Mouse (Mus musculus): ENCODE results near the gene Polg2. TPM values are rescaled to one million over a fixed set of nuclear protein-coding genes. Genes with fewer than 3 reads are reported as not detected.
"Not testable (repeated sequence)": the region's sequence is repeated elsewhere in the genome, so short reads cannot be mapped to it uniquely, and the experiment has no call there.

The Polg2 gene
- total RNA-seq, 2 experiments from 2014 or later, result 3.8 to 4.1 TPM

DNA sequence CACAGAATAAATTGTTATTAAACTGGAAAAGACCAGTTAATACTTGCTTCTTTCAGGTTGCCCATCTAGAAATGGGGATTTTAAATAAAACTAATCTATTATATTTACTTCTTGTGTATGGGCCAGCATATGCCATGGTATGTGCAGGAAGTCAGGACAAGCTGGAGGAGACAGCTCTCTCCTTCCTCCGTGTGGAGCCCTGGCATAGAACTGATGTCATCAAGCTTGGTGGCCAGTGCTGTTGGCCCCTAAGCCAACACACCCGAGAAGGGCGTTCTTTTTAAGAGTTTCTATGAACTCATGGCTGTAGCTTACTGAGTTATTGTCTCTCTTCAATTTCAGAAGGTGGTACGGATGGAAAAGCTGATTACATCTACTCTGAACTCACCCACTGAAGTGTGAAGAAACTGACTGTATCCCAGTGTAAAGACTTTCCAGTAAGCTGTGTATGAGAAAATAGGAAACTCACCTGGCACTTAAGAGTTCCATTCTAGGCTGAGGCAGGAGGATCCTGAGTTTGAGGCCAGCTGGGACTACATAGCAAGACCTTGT is 12.7 kb downstream of the Polg2 start:
- intact Hi-C loops (cut with DNase I), result no loop called here
- no peak for DNase-seq

DNA sequence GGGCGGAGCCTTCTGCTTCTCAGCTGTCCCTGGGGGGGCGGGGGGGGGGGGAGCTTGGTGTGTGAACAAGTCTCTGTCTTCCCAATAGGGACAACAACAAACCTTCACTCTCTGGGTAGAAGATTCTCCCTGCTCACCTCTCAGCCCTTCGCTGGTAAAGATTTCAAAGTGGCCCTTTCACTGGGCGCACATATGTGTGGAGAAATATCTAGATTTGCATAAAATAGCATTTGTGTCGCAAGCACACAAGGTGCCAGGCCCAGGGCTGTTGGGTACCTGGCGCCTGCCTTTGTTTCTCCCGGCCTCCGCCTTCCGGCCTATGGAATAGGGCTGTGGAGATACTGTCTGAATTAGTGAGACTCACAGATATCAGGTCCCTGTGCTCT is 16.5 kb downstream of the Polg2 start:
- no peak for DNase-seq
- intact Hi-C loops (cut with DNase I), result no loop called here

DNA sequence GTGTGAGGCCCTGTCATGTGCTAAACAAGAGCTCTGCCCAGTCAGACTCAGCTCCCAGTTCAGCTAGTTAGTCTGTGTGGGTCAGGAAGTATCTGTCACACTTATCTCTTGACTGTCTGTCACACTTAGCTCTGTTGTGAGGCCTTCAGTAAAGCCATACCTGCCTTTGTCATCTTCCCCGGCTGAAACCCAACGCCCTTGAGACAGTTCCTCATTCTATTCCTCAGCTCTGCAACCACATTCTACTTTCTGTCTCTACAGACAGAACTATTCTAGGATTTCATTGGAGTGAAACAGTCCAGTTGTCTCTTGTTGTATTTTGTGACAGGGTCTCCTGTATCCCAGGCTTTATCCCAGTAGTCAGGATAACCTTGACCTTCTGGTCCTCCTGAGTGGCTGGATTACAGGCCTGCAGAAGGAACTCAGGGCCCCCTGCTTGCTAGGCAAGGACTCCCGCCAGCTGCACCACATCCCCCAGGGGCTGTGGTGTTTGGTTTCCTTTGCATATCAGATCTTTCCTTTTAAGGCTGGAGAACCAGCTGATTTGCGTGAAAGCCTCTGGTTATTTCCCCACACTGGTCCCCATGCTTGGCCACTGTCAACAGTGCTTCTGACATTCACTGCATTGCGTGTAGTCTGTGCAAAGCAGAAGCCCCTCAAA is 17.1 kb downstream of the Polg2 start:
- intact Hi-C loops (cut with DNase I), result no loop called here
- peak; percentile 30 to 46 for DNase-seq

DNA sequence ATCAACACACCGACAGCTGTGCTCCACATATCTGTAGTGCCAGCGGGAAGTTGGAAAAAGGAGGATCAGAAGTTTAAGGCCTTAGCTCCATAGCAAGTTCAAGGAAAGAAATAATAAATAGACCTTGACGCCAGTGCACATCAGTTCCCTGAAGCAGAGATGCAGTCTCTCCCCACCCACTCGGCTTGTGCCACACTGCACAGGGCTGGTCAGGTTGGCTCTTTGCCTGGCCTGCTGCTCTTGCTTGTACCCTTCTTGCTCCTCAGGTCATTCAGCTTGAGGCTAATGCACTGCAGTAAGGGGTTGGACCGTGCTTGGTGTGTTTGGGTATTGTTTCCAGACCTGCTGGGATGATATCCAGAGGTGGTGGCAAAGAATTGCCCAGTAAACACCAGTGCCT is 18.8 kb downstream of the Polg2 start:
- intact Hi-C loops (cut with DNase I), result no loop called here
- DNase-seq, result no peak

DNA sequence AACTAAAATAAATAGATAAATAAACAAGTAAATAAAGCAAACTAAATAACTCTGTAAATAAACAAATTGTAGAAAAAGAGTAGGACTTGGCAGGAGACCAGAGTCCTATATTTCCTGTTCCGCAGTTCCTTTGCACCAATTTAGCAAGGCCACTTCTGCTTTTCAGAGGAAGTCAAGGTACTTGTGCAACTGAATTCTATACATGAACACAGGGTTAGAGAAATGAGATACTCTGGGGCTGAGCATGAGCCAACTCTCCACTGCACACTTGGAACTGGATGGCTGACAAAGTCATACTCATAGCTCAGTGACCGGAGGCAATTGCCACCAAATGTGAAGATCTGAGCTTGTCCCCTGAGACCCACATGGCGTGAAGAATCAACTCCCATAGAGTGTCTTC is 20.3 kb downstream of the Polg2 start:
- intact Hi-C loops (cut with DNase I), result no loop called here
- no peak for DNase-seq

DNA sequence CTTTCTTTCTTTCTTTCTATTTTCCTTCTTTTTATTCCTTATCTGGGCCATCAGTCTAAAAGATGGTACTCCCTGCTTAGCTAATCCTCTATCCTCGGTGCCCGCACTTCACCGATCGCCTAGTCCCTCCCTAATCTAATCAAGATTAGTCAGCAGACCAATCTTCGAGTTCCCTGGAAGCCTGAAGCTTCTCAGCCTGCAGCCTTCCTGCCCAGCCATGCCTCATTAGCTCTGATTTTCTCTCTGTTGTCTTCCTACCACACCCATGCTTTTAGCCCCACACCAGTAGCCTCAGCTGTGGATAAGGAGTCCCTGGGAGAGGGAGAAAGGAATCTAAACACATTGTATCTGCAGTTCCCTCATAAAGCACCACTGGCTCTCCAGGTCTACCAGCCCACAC is 23.8 kb downstream of the Polg2 start:
- DNase-seq, result no peak
- intact Hi-C loops (cut with DNase I), result no loop called here

DNA sequence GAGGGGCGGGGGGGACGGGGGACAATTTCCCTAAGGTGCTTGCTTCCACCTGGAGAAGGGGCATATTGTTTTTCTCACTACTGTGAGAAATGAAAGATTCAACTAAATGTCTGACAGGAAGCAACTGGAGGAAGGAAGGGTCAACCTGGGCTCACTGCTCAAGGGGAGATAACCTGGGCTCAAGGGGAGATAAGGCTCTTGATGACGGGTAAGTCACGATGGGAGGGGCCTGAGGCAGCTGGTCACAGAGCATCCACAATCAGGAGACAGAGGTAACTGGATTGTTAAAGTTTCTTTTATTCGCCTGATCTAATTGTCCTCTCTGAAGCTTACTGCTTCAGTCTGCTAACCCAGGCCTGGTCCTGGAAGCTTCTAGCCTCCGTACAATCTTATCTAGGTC is 26.0 kb downstream of the Polg2 start:
- DNase-seq, result no peak
- intact Hi-C loops (cut with DNase I), result loop anchor here (5.0 kb wide), 1 partner anchor 336 kb away; no protein-coding TSS in a partner anchor

DNA sequence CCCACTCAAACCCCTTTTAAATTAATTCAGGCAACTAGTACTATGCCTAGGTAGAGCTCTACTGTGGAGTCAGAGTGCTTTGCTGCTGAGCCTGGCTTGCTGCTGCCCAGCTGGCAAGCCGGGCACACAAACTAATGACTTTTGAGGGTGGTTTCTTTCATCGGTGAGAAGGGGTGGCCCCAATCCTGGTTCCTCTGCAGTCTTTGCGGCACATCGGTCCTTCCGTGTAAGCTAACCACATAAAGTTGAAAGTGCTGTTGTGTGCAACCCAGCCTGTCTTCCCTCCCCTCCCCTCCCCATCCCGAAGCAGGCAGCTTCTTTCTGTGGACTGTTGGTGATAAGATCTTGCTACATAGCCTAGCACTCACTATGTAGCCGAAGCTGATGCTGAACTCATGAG is 27.2 kb downstream of the Polg2 start:
- intact Hi-C loops (cut with DNase I), result loop anchor here (5.0 kb wide), 1 partner anchor 335 kb away; no protein-coding TSS in a partner anchor
- no peak for DNase-seq

DNA sequence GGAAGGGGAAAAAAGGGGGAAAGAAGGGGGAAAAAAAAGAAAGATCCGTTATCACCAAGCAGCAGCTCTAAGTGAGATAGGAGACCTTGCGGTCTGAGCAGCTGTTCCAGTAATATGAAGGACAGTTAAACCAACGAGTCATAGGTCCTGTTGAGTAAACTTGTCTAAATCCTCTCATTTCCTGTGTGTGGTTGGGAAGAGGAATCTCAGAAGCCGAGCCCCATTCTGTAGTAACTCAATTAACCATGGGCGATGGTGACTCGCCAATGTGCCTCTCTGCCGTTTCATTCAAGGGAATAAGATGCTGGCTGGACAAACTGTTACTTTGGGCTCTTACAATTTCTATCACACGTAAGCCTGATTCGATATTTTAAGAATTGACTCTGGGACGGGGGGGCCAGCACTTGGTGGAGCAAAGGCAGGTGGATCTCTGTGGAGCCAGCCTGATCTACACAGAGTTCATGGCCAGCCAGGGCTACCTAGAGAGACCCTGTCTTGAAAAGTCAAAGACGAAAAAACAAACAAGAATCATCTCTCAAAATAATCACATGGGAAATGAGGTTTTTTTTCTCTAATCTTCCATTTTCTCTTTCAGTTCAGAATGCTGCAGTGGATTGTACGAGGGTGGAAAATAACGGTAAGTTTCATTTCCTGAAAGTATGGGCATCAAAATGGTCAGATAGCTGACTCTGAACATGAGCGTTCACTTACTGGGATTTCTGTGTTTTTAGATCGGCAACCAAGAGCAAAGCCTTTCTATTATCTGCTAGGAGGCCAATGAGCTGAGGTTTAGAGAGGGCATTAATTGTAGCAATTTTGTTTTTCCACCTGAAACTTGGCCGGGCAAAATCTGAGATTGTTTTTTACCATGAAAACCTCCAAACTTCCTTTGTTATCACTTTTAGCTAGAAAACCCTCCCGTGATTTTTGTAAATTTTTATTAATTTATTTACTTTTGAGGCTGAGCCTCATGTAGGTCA is 28.0 kb downstream of the Polg2 start, which contains the start of gene Milr1:
Milr1 (plus strand) TSS at position 188 of the 980 bp plus-strand sequence.
- intact Hi-C loops (cut with DNase I), result loop anchor here (5.0 kb wide), 1 partner anchor 334 kb away; no protein-coding TSS in a partner anchor
- DNase-seq, result no peak

DNA sequence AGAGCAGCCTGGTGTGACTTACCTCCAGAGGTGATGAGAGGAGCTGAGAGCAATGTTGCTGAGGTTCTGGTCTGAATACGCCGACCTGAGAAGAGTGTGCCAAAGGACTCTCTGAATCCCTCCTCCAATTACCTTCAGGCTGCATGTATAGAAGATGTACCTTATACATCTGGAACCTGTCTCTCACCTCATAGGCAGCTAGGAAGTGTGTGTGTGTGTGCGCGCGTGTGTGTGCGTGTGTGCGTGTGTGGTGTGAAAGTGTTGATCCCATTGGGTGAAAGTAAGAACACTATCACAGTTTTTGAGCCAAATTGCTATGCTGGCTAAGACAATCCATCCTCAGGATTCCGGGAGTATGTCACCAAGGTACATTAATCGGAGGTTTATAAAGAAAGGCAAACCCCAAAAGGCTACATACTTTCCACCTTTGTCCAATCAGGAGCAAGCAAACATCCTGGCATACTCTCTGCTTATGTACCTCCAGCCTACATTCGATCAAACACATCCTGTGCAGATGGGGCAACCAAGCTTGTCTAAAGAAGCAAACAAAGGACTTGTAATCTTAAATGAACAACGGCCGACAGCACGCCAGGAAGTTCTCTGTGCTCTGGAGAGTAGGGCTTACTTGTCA is 29.1 kb downstream of the Polg2 start, which contains the start of gene Pecam1:
Pecam1 (minus strand) TSS at position 508 of the 631 bp plus-strand sequence.
- intact Hi-C loops (cut with DNase I), result loop anchor here (5.0 kb wide), 1 partner anchor 333 kb away; no protein-coding TSS in a partner anchor
- DNase-seq, result no peak

DNA sequence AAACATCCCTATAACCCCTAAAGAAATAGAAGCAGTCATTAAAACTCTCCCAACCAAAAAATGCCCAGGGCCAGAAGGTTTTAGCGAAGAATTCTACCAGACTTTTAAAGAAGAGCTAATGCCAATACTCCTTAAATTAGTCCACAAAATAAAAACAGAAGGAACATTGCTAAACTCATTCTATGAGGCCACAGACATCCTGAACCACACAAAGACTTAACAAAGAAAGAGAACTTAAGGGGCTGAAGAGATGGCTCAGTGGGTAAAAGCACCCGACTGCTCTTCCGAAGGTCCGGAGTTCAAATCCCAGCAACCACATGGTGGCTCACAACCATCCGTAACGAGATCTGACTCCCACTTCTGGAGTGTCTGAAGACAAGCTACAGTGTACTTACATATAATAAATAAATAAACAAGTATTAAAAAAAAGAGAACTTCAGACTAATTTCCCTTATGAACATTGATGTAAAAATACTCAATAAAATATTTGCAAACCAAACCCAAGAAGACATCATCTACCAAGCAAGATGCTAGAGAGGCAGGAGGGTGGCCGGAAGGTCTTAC is 29.7 kb downstream of the Polg2 start:
- intact Hi-C loops (cut with DNase I), result loop anchor here (5.0 kb wide), 2 partner anchors 247 to 332 kb away; no protein-coding TSS in a partner anchor

DNA sequence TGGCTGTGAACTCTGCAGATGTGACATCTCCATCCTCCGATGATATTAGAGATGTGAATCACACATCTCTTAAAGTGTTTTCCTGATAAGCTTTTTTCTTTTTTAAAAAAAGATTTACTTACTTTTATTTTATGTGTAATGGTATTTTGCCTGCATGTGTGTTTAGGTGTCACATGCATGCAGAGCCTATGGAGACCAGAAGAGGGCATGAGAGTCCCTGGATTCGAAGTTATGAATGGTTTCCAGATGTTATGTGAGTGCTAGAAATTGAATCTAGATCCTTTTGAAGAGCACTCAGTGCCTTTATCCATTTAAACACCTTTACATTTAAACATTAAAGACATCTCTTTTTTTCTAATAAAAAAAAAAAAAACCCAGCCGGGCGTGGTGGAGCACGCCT is 34.4 kb downstream of the Polg2 start:
- DNase-seq, result no peak

More for the DNA sequence above, 29.7 kb downstream of the Polg2 start:
- not testable (repeated sequence) for DNase-seq

DNA sequence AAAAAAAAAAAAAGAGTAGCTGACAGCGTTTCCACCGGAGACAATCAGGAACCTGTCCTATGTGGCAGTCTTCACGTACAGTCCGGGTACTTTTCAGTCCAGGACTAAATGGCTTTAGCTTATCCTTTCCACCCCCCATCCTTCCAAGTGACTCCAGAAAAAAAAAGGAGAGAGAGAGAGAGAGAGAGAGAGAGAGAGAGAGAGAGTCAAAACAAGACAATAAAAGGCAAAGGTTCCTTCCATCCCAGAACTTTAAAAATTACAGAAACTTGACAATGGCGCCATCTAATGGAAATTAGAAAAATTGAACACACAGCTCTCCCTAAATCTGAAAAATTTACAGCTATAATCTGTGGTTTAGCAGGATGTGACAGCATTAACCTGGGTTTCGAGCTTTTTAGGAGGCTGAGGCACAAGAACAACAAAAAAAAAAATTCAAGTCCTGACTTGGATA is 36.9 kb downstream of the Polg2 start:
- no peak for DNase-seq
- intact Hi-C loops (cut with DNase I), result loop anchor here (1.0 kb wide), 1 partner anchor 94 kb away; no protein-coding TSS in a partner anchor

More for the DNA sequence above, 34.4 kb downstream of the Polg2 start:
- intact Hi-C loops (cut with DNase I), result loop anchor here (5.0 kb wide), 1 partner anchor 243 kb away; no protein-coding TSS in a partner anchor

DNA sequence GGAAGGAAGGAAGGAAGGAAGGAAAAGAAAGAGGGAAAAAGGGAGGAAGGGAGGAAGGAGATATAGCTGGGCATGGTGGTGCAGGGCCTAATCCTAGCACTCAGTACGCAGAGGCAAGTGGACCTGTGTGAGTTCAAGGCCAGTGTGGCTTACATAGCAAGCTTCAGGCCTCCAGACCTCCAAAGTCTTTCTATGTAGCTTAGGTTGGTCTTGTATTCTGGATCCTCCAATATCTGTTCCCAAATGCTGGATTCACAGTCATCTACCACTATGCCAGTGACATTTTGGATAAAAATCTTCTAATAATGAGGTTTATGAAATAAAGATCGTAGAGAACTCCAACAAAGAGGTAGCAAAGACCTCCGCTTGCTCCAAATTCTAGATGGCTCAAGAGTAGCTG is 37.5 kb downstream of the Polg2 start:
- intact Hi-C loops (cut with DNase I), result loop anchor here (1.0 kb wide), 1 partner anchor 94 kb away; no protein-coding TSS in a partner anchor
- no peak for DNase-seq

DNA sequence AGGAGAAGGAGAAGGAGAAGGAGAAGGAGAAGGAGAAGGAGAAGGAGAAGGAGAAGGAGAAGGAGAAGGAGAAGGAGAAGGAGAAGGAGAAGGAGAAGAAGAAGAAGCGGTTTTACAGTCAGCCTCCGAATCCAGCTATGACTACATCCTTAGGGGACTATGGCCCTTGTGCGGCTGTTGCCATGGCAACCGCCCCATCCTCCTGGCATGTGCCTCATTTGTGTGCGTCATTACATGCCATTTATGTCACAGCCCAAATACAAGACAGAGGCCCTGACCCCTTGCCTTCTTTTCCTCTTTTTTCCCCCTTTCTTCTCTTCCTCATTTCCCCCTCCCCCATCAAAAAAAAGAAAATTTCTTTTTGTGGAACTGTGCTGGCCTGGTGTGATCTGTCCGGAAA is 38.1 kb downstream of the Polg2 start:
- intact Hi-C loops (cut with DNase I), result no loop called here
- no peak for DNase-seq

DNA sequence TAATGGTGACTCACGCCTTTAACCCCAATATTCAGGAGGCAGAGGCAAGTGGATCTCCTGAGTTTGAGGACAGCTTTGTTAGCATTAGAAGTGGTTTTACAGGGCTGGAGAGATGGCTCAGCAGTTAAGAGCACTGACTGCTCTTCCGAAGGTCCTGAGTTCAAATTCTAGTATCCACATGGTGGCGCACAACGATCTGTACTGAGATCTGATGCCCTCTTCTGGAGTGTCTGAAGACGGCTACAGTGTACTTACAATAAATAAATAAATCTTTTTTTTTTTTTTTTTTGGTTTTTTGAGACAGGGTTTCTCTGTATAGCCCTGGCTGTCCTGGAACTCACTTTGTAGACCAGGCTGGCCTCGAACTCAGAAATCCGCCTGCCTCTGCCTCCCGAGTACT is 38.6 kb downstream of the Polg2 start:
- DNase-seq; intact Hi-C loops (cut with DNase I): not testable (repeated sequence)

DNA sequence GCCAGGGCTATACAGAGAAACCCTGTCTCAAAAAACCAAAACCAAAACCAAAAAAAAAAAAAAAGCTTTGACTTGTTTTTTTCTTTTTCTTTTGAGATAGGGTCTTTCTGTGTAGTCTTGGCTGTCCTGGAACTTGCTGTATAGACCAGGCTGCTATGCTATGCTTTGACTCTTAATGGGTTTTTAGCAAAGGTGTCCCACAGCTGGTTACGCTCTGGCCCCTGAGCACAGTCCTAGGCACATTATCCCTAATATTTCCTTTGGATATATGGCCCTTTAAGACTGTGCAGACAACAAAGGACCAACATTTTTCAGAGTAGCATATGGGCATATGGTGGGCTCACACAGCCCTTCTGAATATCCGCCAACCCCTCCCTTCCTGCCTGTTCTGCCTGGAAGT is 40.2 kb downstream of the Polg2 start:
- intact Hi-C loops (cut with DNase I), result loop anchor here (2.0 kb wide), 1 partner anchor 60 kb away; no protein-coding TSS in a partner anchor

DNA sequence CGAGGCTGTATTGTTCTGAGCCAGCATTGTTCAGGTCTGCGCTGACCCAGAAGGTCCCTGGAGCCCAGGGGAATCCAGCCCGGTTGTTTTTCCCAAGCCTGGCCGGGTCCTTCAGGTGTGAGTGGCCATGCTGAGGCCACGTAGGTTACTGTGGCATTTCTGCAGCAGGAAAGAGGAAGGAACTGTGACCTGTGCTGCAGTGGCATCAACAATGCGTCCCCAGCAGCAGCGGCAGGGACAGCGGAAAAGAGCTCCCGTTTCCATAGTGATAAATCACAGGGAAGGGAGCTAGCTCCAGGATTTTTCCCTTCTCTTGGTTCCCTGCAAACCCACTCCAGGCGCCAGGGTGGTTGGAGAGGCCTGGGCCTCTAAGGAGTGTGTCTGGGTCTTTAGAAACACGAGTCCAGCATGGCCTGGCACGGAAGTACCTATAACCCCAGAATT is 42.1 kb downstream of the Polg2 start:
- peak; percentile 53 to 58 for DNase-seq
- intact Hi-C loops (cut with DNase I), result no loop called here

More for the DNA sequence above, 40.2 kb downstream of the Polg2 start:
- no peak for DNase-seq

DNA sequence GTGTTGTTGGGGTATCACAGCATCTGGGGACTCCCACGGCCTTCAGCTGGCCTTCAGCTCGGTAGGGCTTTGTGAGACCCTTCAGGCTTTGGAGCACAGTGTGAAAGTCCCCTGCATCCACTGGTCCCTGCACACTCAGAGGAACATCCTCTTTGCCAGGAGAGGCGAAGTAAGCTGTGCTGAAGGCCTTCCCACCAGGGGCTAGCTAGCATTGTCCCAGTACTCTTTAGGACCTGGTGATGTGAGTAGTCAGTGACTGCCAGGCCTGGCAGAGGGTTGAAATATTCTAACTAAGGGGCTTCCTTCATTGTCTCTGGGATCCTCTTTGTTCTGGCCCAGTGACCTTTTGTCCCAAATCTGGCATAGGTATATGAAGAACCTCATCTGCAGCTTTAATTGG is 42.7 kb downstream of the Polg2 start:
- DNase-seq, result peak in 1 of 2 experiments; percentile 14
- intact Hi-C loops (cut with DNase I), result no loop called here

Measured in heart, postnatal 14 days (tissue).